Mouse (Mus musculus) embryonic facial prominence, embryonic 11.5 days (tissue): ENCODE data around the gene Aspdh. TPM values are rescaled to one million over a fixed set of nuclear protein-coding genes. Genes with fewer than 3 reads are reported as not detected.

ENCODE experiments used
- ATAC-seq: fragments of 200-750 bp; cut with Nextera tagmentation; replicated peaks from 2 replicates; pipeline ENCODE4 v1.8.0; 2017; ENCODE audit warnings: low read depth; ENCODE audit not compliant: insufficient number of reproducible peaks, low FRiP score, low TSS enrichment
- DNase-seq: peaks from one replicate; pipeline ENCODE4 v3.0.0-alpha.2; 2015; ENCODE audit warnings: low spot score
- H3K27ac ChIP-seq: fragments of 300-500 bp; sonication (generic); replicated peaks from 2 replicates; pipeline ENCODE4 v1.5.1; 2014; ENCODE audit warnings: mild to moderate bottlenecking, low read depth, low read length, control low read depth
- H3K27me3 ChIP-seq: fragments of 300-500 bp; sonication (generic); 2 replicates; pipeline ENCODE4 v1.6.1; 2014; ENCODE audit warnings: mild to moderate bottlenecking, low read length, moderate library complexity, mixed read lengths; ENCODE audit not compliant: control insufficient read depth, insufficient read depth
- H3K36me3 ChIP-seq: fragments of 300-500 bp; sonication (generic); replicated peaks from 2 replicates; pipeline ENCODE4 v1.6.1; 2014; ENCODE audit warnings: low read depth, mild to moderate bottlenecking, low read length, moderate library complexity, mixed read lengths; ENCODE audit not compliant: control insufficient read depth, insufficient read depth
- H3K4me1 ChIP-seq: fragments of 300-500 bp; sonication (generic); 2 replicates; pipeline ENCODE4 v1.6.1; 2014; ENCODE audit warnings: low read length, mixed read lengths; ENCODE audit not compliant: control insufficient read depth, insufficient read depth
- H3K4me2 ChIP-seq: fragments of 300-500 bp; sonication (generic); 2 replicates; pipeline ENCODE4 v1.6.1; 2014; ENCODE audit warnings: low read depth, mild to moderate bottlenecking, control low read depth, low read length, moderate library complexity
- H3K4me3 ChIP-seq: fragments of 300-500 bp; sonication (generic); 2 replicates; pipeline ENCODE4 v1.5.1; 2014; ENCODE audit warnings: low read depth, low read length, control low read depth
- H3K9ac ChIP-seq: fragments of 300-500 bp; sonication (generic); replicated peaks from 2 replicates; pipeline ENCODE4 v1.6.1; 2014; ENCODE audit warnings: mild to moderate bottlenecking, control low read depth, low read length
- H3K9me3 ChIP-seq: fragments of 300-500 bp; sonication (generic); replicated peaks from 2 replicates; pipeline ENCODE4 v1.6.1; 2016; ENCODE audit warnings: mild to moderate bottlenecking, low read length, inconsistent platforms, mixed read lengths; ENCODE audit not compliant: control insufficient read depth
- WGBS: fragments of 180-500 bp; shearing (Covaris S2); extraction: QIAGEN DNeasy Blood & Tissue Kit; methylation state at CpG from one replicate; pipeline ENCODE4 v1.1.7; 2014; 5-methylcytosine and 5-hydroxymethylcytosine counted together
- polyA plus RNA-seq: library from polyadenylated mRNA; unstranded; fragments of >200 nt; fragmentation: Nextera tagmentation; extraction: Ambion mirVana; gene quantifications from 2 replicates; pipeline ENCODE4 v1.2.1, GENCODE M21; 2014

The Aspdh gene
- polyA plus RNA-seq, 1 experiment from 2014 or later = not detected

- 93% methylated on average over 21 of the region's 21 CpGs for WGBS
- Histone ChIP-seq H3K9me3 (no peaks in the 10 kb centered on the region), H3K4me2 (no peak overlapping the region), H3K27ac (no peak overlapping the region), H3K4me3 (no peak overlapping the region), H3K36me3 (peaks cover 2% of the 10 kb centered on the region; the same call in 1 of the 2 replicates), H3K9ac (no peak overlapping the region), H3K4me1 (no peaks in the 10 kb centered on the region; the same call in 1 of the 2 replicates), H3K27me3 (no peaks in the 10 kb centered on the region)
- DNase-seq (no peak), ATAC-seq (no peak)
Measured at GRCm38 (mm10) chr7:44492166-44492826, 27.1 kb downstream of the Aspdh start.

GRCm38 (mm10) chr7:44494681-44495080 lies 29.5 kb downstream of the Aspdh start:
- Histone ChIP-seq H3K27ac (no peak overlapping the region), H3K9ac (no peak overlapping the region), H3K36me3 (peaks cover 2% of the 10 kb centered on the region; the same call in 1 of the 2 replicates), H3K4me2 (no peak overlapping the region), H3K9me3 (no peaks in the 10 kb centered on the region), H3K4me3 (no peak overlapping the region), H3K4me1 (no peaks in the 10 kb centered on the region; the same call in 1 of the 2 replicates), H3K27me3 (no peaks in the 10 kb centered on the region)
- 94% methylated on average over 12 of the region's 12 CpGs for WGBS
- ATAC-seq (no peak), DNase-seq (no peak)

GRCm38 (mm10) chr7:44495086-44495485 lies 29.9 kb downstream of the Aspdh start:
- Histone ChIP-seq H3K27me3 (no peaks in the 10 kb centered on the region), H3K36me3 (peaks cover 2% of the 10 kb centered on the region; the same call in 1 of the 2 replicates), H3K4me1 (no peaks in the 10 kb centered on the region; the same call in 1 of the 2 replicates), H3K9ac (no peak overlapping the region; the same call in 1 of the 2 replicates), H3K4me2 (peak overlapping the region; percentile 90; the same call in 1 of the 2 replicates), H3K9me3 (no peaks in the 10 kb centered on the region), H3K27ac (no peak overlapping the region), H3K4me3 (no peak overlapping the region; the same call in 1 of the 2 replicates)
- no peak for ATAC-seq
- 89% methylated on average over 7 of the region's 7 CpGs for WGBS
- DNase-seq = no peak

GRCm38 (mm10) chr7:44495992-44496770 lies 31.0 kb downstream of the Aspdh start, which contains the start of the genes Emc10 and Fam71e1:
Emc10 (minus strand) TSS chr7:44496529.
Fam71e1 (plus strand) TSS chr7:44496581.
- Histone ChIP-seq H3K9me3 (no peaks in the 10 kb centered on the region), H3K9ac (peak within 1 kb of the TSS; percentile 91), H3K27ac (peak within 1 kb of the TSS; percentile 93), H3K4me2 (peak within 1 kb of the TSS; percentile 90), H3K27me3 (no peaks in the 10 kb centered on the region), H3K36me3 (peaks cover 2% of the 10 kb centered on the region; the same call in 1 of the 2 replicates), H3K4me3 (peak within 1 kb of the TSS; percentile 77), H3K4me1 (no peaks in the 10 kb centered on the region; the same call in 1 of the 2 replicates)
- DNase-seq (peak; percentile 99), ATAC-seq (peak; percentile 92)
- under 1% methylated on average over 58 of the region's 58 CpGs for WGBS

- Histone ChIP-seq H3K4me2 (peak overlapping the region; percentile 90), H3K4me1 (no peaks in the 10 kb centered on the region; the same call in 1 of the 2 replicates), H3K27ac (peak overlapping the region; percentile 84), H3K36me3 (no peaks in the 10 kb centered on the region), H3K9me3 (no peaks in the 10 kb centered on the region), H3K27me3 (no peaks in the 10 kb centered on the region), H3K9ac (peak overlapping the region; percentile 90), H3K4me3 (peak overlapping the region; percentile 77)
- WGBS = under 1% methylated on average over 26 of the region's 26 CpGs
- no peak for ATAC-seq
- DNase-seq = no peak
Measured at GRCm38 (mm10) chr7:44496771-44497109, 31.5 kb downstream of the Aspdh start.

- H3K4me1 ChIP-seq = no peaks in the 10 kb centered on the region; the same call in 1 of the 2 replicates
Measured at GRCm38 (mm10) chr7:44497361-44498055, 32.3 kb downstream of the Aspdh start.

GRCm38 (mm10) chr7:44498922-44499321 lies 33.7 kb downstream of the Aspdh start:
- Histone ChIP-seq H3K4me1 (no peaks in the 10 kb centered on the region; the same call in 1 of the 2 replicates), H3K9ac (no peak overlapping the region), H3K4me3 (no peak overlapping the region), H3K27ac (no peak overlapping the region), H3K4me2 (no peak overlapping the region), H3K27me3 (no peaks in the 10 kb centered on the region), H3K36me3 (no peaks in the 10 kb centered on the region), H3K9me3 (no peaks in the 10 kb centered on the region)
- no peak for DNase-seq
- WGBS = 63% methylated on average over 1 of the region's 1 CpGs
- ATAC-seq = no peak

More at GRCm38 (mm10) chr7:44497361-44498055, 32.3 kb downstream of the Aspdh start:
- no peaks in the 10 kb centered on the region for H3K9me3 ChIP-seq
- peak overlapping the region; percentile 90 for H3K9ac ChIP-seq
- H3K27ac ChIP-seq = no peak overlapping the region
- H3K36me3 ChIP-seq = no peaks in the 10 kb centered on the region
- no peak for ATAC-seq
- WGBS = 85% methylated on average over 10 of the region's 10 CpGs
- peak overlapping the region; percentile 90 for H3K4me2 ChIP-seq
- no peak for DNase-seq
- H3K27me3 ChIP-seq = no peaks in the 10 kb centered on the region
- H3K4me3 ChIP-seq = peak overlapping the region; percentile 77
